Mouse (Mus musculus) yolk sac, embryonic 10.5 days (tissue): ENCODE measurements at regions not wholly inside any gene's neighbourhood (a gene's known extent, or its start where the extent isn't known, plus 50 kb on each side); places are given as distances from the start of the nearest gene placed in this dataset.

ENCODE experiments used
- DNase-seq: peaks from one replicate; pipeline ENCODE4 v3.0.0-alpha.2; 2017; ENCODE audit warnings: low spot score

DNA sequence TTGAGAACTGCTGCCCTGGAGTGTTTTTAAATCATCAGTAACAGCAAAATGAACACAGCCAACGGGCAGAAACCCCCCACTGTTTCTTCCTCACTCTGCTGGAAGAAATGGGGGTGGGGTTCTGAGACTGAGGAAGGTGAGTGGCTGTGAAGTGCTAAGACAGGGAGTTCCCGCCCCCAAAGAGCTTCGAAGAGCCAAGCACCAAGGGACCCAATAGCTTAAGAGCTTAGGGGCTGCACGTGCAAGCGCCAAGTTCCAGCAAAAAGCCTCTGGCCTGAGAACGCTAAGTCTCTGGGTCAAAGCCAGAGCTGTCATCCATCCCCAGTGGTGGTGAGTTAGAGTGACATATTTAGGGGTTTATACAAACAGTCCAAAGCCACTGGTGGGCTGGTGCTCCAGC is 55.1 kb upstream of the Pcbd1 start:
- DNase-seq, result no peak

DNA sequence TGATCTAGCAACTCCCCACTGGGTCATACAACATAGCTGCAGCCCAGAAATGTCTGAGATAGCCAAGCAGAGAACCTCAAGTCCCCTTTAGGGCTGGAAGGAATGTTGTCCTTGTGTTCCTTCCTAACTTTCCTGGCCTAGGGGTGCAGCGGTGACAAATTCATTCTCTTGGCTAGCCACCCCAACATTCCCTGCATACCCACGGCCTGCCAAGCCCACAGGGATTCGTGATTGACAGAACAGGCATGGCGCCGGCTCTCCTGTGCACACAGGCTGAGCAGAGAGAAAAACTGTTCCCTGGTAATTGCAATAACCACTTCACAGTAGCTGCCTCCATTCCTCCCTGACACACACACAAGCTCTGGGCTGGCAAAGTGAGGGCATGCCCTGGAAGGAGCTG is 60.5 kb upstream of the Pcbd1 start:
- DNase-seq, result no peak

DNA sequence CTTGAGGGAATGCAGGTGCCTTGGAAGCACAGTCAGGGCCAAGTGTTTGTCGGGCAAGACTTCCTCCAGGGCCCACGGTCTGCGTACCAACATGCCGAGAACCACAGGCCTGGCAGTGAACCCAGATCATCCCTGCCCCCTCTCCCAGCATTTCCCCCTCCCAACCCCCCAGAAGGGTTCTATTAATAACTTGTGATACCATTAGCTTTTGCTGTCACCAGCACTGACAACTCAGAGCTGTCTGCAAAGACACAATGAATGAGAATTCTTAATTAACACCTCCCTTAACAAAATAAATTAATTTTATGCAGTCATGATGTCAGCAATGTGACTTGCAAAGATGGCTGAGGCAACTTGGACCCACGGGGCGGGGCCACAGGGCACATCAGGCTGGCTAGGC is 61.9 kb upstream of the Pcbd1 start:
- no peak for DNase-seq

DNA sequence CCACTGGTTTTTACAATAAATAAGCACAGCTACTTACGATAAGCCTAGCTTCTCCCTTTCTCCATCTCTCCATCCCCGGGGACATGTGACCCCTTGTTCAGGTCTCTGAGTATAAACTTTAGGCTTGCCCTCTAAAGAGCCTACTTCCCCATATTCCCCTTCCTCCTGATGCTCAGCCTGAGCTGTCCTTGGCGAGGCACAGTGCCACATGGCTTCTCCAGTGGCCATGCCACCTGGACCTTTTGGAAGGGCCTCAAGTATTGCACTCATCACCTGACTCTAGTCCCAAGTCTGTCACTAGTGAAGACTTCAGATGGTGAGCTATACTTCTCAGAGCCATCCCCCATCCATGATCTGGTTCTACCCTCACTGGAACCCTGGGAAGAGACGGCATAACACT is 64.1 kb upstream of the Pcbd1 start:
- DNase-seq, result no peak

DNA sequence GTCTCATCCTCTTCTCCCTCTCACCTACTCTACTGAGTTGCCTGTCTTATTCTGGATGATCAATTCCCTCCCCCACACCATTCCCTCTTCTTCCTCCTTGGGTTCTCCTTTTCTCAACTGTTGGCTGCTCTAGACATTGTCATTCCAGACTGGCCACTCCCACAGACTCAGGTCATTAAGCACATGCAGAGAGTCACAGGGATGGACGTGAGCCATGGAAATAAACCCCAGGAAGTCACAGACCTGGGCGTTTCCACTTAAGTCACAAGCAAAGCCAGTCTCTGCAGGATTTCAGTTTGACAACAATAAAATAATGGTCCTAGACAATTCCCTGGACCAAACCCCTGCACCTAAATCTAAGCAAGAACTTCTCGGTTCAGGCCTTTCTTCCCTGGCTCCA is 65.0 kb upstream of the Pcbd1 start:
- DNase-seq, result no peak

DNA sequence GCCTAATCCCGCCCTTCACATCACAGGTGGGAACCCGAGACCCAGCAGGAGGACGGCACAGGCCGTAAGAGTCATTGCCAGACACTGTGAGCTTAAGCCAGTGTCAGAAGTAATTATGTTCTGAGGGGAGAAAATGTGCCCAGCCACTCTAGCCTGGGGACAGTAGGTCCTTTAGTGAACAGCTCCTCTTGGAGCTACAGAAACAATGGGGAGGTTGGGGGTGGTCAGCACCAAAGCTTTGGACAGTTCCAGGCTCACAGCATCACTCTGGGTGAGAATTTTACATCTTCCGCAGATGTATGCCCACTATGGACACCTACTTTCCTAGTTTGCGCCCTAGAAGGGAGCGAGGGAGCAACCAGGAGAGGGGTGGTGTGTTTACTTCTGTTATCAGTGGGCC is 65.7 kb upstream of the Pcbd1 start:
- peak; percentile 21 for DNase-seq

DNA sequence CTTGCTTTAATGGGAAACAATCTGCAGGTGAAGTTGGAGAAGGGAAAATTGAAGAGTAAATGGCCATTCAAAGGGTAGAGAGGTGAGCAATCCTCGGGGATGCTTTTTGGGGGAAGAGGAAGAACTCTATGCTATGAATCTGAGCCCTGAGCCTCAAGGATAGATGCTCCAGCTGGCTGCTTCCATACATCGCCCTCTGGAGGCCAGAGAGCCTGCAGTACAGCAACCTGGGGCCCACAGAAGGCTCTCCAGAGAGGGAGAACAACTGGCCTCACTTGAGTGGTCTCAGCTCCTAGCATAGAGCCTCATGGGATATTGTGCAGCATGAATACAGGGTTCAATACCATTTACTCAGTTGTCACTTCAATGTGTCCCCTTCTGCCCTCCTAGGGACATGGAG is 69.6 kb upstream of the Pcbd1 start:
- no peak for DNase-seq

DNA sequence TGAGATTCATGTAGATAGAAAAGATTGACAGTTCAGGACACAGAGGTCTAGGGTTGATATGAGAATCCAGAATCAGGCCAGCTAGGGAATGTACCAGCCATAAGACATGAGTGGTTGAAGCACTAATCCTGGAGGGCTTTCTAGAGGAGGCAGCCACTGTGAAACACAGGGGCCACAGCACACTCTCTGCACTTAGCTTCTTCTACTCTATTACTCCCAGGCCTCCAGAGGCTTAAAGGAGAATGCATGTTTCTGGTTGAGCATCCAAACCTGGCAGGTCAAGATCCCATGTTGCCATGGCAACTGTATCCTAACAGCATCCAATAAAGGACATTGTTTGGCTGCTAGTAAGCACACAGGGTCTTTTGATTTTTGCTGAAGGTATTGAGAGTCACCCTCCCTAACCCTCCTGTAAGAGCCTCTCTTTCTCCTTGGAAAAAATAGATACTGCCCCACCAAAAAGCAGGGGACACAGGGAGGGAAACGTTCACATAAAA is 76.9 kb upstream of the Pcbd1 start:
- DNase-seq, result no peak

DNA sequence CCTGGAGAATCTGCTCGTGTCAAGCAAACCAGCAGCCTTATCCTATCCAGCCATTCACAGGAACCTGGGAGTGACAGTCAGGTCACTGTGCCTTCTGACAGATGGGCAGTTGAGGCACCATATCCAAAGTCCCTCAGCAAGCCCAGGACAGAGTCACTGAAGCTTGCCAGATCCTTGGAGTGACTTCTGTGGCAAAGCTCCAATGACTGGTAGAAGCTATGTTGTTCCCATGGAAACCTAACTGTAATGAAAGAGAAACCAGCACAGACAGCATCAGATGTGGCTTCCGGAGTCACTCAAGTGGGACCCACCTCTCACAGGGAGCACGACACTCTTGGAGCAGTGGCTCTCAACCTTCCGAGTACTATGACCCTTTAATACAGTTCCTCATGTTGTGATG is 78.4 kb upstream of the Pcbd1 start:
- DNase-seq, result no peak

DNA sequence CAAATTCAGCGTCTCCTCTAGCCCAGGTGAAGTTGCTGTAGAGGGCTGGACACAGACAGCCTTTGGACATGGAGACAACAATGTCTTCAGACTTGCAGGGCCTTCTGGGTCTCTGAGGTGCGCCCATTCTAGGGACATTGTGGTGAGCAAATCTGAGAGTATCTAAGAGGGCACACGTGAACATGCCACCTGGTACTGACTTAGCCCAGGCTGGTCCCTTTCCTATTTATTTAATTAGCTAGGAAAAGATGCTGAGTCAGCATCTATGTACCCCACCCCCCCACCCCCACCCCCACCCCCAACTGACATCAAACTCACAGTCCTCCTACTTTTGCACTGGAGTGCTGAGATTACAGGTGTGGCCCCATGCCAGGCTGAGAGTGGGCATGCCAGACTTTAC is 81.7 kb upstream of the Pcbd1 start:
- no peak for DNase-seq

DNA sequence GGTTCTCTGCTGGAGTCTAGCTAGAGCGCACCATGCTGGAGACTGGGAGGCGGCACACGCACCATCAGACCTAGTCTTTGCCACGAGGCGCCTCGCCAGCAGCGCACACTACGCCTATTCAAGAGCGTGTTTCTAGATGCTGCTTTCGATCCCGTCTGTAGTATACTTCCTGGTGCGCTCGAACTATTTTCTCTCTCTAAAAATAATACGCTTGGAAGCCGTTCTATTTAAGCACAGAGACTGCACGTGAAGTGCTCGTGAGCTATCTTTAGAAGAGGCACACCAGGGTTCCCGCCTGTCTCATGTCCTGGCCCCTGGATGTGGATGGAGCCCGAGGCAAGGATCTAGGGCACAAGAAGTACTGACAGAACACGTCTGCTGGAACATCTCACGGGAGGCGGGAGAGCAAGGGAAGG is 87.4 kb upstream of the Pcbd1 start:
- DNase-seq, result no peak

DNA sequence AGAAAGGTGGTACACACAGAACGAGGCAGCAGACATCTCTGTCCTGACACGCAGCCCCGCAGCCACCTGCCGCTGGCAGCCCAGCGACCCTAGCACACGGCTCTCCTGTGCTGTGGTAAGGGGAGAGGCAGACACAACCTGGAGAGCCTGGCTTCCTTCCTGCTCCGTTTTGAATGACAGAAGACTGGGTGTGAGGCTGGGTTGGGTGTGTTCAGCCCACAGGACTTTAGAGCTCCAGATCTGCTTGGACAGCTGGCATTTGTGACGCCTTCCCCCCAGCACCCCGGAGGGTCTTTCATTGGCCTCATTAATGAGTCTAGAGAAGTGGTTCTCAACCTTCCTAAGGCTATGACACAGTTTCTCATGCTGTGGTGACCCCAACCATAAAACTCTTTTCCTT is 91.7 kb upstream of the Pcbd1 start:
- DNase-seq, result no peak

DNA sequence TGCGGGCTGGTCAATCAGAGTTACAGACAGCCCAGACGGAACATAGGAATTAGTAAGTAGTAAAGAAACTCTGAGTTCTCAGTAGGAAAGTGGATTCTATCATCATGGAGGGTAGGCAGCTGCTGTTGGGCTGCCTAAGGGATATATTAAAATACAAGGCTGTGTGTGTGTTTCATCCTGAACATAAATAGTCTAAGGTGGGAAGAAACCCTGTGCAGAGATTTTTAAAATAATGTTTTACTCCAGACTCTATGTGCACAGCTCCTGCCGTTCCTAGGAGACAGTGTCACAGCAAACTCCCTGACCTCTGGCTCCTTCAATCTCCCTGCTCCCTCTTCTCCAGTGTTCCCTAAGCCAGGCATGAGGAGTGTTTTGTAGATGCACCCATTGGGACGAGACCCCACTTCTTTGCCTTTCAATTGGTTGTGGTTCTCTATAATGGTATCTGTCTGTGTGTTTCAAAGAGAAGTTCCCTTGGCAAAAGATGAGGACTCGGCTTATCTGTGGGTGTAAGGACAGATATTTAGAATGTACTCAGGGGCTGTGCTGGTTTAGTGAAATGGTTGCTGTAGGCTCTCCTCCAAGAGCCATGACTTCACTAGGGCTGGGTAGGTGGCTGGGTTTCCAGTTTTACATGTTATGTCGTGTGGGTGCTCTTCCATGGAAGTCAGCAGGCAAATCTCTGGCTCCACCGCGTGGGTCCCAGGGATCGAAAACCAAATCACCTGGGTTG is 93.1 kb upstream of the Pcbd1 start:
- no peak for DNase-seq

DNA sequence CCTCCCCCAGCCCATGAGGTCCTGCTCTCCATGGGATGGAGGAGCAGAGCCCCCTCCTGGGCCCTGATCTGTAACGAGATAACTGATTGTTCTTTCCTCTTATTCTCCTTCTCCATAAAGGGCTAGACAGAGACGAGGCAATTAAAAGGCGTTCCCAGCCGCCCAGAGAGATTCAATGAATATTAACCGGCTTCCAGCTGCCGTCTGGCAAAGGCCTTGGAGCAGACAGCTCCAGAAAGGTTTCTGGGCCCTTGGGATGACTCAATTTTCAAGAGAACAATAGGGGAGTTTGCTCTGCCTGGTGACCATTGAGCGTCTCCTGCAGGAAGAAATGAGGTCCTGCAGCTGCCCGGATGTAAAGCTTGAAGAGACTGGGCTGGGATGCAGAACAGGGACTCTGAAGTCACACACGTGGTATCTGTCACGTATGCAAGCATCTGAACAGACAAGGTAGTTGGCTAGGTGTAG is 104.0 kb upstream of the Pcbd1 start:
- DNase-seq, result no peak

DNA sequence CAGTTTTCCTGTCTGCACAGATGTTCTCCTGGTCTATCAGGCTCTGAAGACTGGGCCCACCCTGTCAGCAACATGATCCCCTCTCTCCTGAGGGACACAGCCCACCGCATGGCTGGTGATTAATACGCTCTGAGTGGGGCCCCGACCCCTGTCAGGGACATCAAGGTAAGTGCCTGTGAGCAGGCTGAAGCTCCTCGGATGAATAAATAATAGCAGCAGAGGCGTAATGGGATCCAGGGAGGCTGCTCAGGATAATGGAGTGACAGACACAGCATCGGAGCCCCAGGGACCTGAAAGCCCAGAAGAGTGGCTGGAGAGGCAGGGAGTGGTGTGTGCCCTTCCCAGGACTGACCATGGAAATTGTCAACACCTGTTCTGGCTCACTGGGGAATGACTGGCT is 107.4 kb upstream of the Pcbd1 start:
- no peak for DNase-seq

DNA sequence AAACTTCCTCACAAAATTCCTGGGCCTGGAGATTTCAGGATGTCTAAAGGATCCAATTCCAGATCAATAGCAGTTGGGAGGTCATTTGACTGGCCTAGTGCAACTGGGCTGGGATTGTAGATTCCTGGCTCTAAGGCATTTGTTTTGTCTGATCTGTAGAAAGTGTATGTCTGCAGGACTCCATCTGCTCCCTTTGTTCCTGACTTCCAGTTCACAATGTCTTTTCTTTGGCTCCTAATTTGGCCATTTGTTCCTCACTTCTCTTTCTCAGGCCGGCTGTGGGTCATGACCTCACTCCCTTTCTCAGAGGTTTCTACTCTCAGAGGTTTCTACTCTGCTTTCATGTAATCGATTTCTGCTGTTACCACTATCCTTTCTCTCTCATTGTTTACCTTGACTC is 115.5 kb upstream of the Pcbd1 start:
- no peak for DNase-seq

DNA sequence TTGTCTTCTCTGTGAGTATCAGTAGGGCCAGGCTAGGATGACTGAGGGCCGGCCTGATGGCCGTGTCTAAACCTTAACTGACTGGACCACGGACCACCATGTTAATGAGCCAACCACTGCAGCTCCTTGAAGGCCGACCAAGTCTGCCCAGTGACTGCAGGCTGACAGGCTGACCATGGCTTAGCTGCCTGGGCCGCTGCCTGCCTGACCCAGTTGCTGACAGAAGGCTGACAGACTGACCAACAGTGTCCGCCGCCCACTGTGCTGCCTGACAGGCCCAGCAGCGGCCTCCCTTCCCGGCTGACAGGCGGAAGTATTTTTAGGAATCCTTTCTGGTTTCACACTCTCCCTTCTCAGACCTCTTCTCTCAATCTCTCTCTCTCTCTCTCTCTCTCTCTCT is 124.3 kb upstream of the Pcbd1 start:
- DNase-seq, result no peak

DNA sequence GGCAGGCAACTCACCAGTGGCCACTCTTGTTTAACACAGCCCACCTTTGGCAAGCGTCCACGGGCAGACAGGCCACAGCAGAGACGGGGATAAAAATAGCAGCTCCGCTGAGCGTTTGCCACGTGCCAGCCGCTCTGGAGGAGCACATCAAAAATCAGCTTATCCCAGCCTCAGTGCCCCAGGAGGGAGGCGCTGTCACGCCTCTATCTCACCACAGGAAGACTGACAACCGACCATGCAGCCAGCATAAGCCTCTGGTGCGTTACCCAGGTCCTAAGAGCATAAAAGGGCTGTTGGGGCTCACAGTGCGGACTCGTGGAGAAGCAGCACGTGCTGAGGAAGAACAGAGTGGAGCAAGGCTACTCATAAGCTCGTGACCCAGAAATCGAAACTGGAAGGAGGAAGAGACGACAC is 126.4 kb upstream of the Unc5b start:
- no peak for DNase-seq

DNA sequence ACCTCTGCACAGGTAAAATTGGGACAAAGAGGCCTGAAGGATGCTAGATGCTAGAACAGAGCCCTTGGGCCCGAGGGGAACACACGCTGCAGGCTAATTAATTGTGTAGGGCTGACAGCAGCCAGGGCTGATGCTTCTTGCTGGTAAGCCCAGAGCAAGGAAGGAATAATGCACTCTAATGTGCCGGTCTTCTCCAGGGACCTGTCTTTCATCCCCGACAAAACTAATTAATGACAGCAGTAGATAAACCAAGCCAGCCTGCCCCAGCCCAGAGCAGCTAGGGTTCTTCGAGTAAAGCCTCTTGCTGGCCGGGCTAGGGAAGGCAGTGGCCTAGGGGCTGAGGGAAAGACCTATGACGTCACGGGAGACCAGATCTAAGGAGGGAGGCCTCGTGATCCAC is 124.1 kb upstream of the Unc5b start:
- DNase-seq, result no peak

DNA sequence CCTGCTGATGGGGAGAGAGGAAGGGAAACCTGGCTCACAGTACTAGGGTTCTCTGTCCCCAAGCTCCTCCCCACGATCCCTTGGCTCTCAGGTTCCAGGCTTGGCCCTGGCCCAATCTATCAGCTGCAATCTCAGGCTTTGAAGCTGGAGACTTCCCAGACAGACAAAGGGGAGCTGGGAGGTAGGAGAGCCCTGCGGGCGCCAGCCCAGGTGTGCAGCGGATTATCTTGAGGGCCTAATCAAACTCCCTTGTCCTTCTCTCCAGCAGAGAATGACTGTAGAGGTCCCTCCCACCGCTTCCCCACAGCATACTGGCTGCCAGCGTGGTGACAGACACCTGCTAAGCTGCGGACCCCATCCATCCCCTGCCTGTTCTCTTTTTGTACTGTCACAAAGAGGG is 121.1 kb upstream of the Unc5b start:
- DNase-seq, result no peak

DNA sequence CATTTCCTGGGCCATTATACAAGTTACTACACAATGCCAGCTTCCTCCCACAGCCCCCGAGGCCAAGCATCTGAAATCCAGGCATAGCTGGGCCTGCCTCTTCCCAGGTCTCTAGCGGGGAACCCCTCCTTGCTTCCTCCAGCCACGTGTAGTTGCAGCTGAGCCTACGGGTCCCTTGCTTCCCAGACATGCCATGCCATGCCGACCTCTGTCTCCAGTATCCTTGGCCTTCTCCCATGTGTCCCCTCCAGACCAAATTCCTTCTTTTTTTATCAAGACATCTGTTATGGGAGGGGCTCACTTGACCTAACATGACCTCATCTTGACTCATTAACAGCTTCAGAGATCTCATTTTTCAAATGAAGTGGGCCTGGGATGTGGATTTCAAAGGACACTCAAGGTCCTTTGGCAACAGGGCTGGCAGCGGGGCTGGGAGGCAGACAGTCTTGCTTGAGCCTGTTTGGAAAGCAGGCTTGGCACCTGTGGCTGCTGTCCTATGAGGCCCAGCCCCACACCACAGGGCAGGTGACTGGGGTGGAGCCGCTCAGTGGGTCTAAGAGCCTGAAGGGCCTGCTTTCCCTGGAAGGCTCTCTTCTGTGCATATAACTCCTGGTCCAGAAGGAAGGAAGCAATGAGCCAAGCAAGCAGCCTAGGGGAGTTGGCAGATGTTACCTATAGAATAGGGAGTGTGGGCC is 117.7 kb upstream of the Unc5b start:
- DNase-seq, result no peak

DNA sequence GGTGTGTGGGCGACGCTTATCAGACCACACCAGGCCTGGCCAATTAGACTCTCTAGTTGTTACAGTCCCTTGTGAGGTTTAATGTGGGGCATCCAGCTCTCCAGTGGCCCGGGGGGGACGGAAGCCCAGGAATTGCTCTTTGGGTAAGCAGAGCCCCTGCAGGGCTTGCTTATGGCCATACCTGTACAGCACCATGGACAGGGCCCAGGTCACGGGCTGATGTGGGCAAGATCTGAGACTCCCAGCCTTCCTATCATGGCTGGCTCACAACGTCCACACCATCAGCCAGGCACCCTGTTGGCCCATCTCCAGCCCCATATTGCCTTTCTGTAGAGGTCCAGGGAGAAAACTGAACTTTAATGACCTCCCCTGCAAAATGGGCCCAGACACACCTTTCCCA is 111.7 kb upstream of the Unc5b start:
- no peak for DNase-seq

DNA sequence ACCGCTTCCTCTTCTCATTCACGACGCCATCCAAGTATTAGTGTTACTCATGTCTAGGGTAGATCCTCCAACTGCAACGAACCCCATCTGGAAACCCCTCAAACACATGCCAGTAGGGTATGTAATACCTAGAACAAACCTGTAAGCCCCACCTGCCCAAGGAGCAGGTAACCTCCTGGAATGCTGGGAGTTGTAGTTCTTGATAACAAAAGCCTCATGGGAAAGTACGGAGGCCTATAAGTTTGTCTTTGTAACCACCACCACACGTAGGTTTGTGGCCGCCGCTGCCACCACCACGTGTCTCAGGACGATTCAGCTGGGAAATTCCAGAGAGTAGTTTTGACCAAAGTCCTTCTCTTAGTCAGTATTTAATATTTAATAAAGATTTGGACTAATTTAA is 107.4 kb upstream of the Unc5b start:
- DNase-seq, result no peak

DNA sequence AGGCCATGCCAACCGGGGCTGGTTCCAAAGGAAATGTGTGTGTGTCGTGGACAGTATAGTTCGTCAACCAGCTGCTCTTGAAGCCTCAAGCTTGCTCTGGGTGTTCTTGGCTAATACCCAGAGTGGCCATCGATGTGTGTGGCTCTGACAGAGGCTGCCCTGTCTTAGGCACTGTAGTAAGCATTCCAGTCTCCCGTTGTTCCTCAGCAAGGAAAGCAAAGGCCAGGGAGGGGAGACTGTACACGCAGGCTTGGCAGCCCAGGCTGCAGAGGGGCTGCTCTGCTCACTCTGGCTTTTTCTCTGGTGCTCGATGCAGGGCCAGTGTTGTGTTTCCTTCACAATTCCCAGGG is 106.1 kb upstream of the Unc5b start:
- no peak for DNase-seq
